Mouse (Mus musculus): ENCODE data around the gene Metrnl.

The Metrnl gene

DNA sequence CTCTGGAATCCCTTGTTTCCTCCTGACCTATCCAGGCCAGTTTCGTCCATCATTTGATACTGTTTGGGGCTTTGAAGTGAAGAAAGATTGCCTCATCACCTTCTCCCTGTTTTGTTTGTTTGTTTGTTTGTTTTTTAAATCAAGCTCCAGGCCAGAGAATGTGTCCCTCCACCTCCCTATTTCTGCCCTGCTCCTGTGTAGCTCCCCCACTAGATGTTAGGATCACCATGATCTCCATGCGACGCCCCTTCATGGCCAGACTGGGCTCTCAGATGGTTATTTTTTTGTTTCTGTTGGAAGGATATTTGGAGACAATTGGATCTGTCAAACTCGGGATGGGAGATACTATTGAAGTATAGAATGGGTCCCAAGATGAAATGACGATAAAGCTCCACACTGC lies at the start of gene Metrnl:
Gene Metrnl (plus strand): TSS at position 301 of the 400 bp plus-strand sequence.
- WGBS = 91% methylated on average over 5 of the region's 5 CpGs

DNA sequence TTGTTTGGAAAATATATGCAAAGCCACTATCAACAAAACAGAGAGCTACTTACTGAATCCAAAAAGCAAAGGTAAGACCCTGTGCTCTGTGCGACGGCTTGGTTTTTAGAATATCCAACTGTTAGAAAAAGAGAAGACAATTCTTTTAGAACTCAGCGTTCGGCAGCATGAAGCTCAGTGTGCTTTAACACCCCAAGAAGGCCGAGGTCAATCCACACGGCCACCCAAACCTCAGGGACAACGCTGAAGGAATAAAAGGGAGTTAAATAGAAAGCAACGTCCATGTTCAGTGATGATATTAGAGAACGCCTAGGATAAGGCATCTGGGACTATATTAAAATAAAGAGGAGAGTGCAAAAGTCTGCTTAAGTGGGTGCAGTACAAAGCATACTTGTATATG lies 49.8 kb upstream of the Metrnl start:
- 97% methylated on average over 9 of the region's 9 CpGs for WGBS

- 92% methylated on average over 5 of the region's 5 CpGs for WGBS
Observed at GRCm38 (mm10) chr11:121651983-121652382, 49.4 kb upstream of the Metrnl start.

DNA sequence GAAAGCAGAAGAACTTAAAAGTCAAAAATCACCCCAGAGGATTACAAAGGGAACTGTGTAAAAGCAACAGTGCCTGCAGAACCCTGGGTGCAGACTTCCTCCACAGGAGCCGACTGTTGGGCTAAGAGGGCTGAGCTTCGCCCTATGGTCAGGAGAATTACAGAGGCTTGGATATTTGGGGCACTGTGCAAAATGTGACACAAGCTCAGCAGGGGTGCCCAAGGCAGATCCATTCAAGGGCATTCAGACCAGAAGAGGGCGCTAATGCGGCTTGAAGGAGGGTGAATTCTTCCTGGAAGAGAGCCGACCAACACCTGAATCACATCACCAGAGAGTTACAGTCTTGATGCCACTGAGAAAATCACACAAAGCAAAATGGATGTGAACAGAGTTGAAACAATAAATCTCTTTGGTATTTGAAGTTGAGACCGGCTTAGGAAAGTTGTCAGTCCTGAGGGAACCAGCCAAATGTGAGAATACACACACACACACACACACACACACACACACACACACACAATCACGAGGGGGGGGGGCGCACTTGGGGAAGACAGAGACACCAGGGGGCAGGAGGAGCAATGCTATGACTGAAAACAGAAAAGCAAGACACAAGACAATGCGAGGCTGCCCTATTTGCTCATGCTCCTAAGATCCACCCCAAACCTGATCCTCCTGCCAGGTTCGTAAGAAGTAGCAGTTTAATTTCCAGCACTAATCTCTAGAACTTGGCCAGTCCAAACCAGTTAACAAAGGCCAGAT lies 48.6 kb upstream of the Metrnl start:
- WGBS = 58% methylated on average over 10 of the region's 10 CpGs

DNA sequence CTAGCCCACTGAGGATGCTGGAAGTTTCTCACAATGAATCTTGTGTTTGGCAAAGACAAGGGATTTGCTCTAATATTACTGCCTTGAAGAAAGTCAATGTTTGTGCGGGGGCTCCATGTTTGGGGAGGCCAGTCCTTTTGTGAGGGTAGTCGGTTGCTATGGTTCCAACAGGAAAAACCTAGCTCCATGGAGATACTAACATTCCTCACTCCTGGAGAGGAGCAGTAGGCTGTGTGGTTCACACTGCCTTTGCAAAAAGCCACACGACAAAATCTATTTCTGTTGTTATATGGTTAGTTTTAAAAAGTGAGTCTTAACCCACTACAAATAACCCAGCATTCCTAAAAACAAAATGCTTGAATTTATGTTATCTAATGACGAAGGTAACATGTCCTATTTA lies 47.7 kb upstream of the Metrnl start:
- 50% methylated on average over 4 of the region's 4 CpGs for WGBS

DNA sequence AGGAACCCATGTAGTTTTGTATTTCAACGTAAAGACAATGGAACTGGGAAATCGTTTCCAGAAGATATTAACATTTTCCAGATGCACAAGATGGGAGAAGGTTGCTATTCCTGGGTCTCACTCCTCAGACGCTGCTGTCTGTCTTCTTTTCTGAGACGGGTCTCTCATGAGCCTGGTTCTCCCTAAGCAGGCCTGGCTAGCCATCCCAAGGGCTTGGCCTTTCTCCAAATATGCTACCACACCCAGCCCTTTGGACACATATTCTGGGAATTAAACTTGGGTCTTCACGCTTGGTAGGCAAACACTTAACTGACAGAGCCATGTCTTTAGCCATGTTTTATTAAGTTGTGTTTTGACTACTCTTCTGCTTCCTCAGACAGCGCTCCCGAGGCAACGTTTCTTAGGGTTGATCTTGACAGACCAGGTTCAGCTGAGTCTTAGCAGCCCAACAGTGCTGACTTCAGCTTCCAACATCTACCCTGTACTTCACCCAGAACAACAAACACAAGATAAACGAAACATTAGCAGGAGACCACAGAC lies 46.9 kb upstream of the Metrnl start:
- WGBS = 62% methylated on average over 9 of the region's 9 CpGs

GRCm38 (mm10) chr11:121655166-121655806 lies 46.1 kb upstream of the Metrnl start:
- WGBS = 53% methylated on average over 6 of the region's 6 CpGs

- WGBS = 88% methylated on average over 6 of the region's 6 CpGs
Observed at GRCm38 (mm10) chr11:121655807-121656511, 45.4 kb upstream of the Metrnl start.

DNA sequence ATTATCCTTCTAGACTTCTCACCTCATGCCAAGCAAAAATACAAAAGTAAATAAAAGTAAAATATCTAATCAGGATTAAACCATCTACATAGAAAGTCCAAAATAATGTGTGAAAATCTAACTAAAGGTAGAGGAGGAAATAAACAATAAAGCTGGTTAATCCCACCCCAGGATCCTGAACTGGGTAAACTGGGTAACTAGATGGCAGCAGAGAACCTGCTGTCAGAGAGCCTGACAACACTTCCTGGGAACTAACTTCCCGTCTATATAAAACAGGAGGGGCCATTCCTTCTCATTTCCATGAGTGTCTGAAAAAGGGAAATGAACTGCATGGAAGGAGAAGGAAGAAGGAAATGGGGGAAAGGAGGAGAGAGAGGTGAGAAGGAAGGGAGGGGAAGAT lies 43.2 kb upstream of the Metrnl start:
- WGBS = 21% methylated on average over 1 of the region's 1 CpGs

DNA sequence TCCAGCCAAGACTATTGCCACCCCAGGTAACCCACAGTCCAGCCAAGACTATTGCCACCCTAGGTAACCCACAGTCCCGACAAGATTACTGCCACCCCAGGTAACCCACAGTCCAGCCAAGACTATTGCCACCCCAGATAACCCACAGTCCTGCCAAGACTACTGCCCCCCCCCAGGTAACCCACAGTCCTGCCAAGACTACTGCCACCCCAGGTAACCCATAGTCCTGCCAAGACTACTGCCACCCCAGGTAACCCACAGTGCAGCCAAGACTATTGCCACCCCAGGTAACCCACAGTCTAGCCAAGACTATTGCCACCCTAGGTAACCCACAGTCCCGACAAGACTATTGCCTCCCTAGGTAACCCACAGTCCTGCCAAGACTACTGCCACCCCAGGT lies 40.7 kb upstream of the Metrnl start:
- WGBS = 94% methylated on average over 2 of the region's 2 CpGs

DNA sequence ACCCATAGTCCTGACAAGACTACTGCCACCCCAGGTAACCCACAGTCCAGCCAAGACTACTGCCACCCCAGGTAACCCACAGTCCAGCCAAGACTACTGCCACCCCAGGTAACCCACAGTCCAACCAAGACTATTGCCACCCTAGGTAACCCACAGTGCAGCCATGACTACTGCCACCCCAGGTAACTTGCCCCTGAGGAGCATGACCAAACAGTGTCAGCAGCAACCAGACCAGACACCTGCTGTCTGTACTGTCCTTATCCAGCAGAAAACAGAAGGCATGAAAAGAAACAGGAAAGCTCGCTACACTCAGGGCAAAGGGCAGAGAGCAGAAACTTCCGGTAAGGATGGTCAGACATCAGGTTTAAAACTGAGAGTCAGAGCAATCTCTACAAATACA lies 40.2 kb upstream of the Metrnl start:
- 68% methylated on average over 2 of the region's 2 CpGs for WGBS

DNA sequence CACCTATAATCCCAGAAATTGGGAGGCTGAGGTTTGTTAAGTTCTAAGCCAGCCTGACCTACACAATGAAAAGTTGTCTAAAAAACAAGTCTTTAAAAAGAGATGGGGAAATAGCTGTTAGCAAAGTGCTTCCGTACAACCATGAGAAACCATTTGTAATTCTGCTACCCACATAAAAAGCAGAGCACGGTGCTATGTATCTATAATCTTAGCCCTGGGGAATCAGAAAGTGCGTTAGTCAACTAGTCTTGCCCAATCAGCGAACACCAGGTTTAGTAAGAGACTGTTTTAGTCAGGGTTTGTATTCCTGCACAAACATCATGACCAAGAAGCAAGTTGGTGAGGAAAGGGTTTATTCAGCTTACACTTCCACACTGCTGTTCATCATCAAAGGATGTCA lies 33.8 kb upstream of the Metrnl start:
- WGBS = 96% methylated on average over 4 of the region's 4 CpGs

GRCm38 (mm10) chr11:121668776-121669175 lies 32.6 kb upstream of the Metrnl start:
- 95% methylated on average over 5 of the region's 5 CpGs for WGBS

DNA sequence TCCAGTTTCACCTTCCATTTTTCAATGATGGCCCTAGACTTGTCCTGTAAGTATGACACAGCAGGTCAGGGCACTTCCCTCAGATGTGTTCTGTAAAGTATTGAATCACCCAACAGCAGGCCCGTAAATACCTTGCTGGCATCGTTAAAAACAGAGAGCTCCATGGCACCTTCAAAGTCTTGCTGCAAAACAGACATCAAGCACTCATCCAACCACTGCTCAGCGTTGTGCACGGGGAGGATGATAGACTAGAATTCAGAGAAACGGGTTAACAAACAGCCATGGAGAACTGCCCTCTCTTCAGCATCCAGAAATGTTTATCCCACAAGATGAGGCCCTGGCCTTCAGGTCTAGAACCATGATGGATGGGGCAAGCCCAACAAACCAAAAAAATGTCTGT lies 30.4 kb upstream of the Metrnl start:
- 92% methylated on average over 5 of the region's 5 CpGs for WGBS

- 2% methylated on average over 22 of the region's 22 CpGs for WGBS
Observed at GRCm38 (mm10) chr11:121672312-121672989, 28.9 kb upstream of the Metrnl start.

DNA sequence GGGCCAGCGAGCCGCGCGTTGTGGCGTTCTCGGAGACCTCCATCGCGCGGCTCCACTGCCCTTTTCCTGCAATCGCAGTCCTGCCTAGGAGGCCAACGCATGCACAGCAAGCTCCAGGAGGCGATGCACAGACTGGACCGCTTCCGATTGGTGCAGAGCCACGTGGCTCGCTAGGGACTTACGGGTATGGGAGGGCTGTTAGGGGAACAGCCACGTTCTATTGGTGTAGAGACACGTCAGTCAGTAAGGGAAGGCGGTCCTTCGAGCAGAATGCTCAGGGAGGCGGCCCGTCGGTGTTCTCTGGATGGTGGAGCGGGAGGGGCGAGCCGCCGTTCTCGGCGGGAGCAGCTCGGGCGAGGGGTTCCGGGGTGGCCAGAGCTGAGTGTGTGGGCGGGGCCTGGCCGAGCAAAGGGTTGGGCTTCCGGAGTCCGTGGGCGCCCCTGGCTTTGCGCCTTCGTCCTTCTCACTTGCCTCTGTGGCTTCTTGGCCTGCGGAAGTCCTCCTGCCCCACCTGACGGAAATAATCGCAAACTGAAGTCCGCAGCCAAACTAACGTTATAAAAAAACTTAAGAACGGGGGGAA lies 28.3 kb upstream of the Metrnl start, which contains the start of gene B3gntl1:
Gene B3gntl1 (minus strand): TSS at position 164 of the 583 bp plus-strand sequence.
- under 1% methylated on average over 46 of the region's 46 CpGs for WGBS

GRCm38 (mm10) chr11:121673629-121674028 lies 27.7 kb upstream of the Metrnl start:
- WGBS = 52% methylated on average over 7 of the region's 7 CpGs

GRCm38 (mm10) chr11:121676836-121677235 lies 24.5 kb upstream of the Metrnl start:
- 95% methylated on average over 2 of the region's 2 CpGs for WGBS

DNA sequence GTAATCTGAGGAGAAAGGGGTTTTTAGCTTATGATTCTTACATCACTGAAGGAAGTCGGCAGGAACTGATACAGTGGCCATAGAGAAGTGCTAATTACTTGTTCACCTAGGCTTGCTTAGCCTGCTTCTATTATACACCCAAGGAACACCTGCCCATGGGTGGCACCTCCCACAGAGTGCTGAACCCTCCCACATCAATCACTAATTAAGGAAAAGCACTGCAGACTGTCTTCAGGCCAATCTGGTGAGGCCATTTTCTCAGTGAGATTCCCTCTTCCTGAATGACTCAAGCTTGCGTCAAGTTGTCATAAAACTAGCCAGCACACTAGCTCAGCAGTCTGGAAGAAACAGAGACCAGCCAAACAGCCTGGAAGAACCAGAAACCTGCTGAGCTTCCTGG lies 21.8 kb upstream of the Metrnl start:
- 58% methylated on average over 2 of the region's 2 CpGs for WGBS

GRCm38 (mm10) chr11:121680750-121681149 lies 20.6 kb upstream of the Metrnl start:
- 81% methylated on average over 5 of the region's 5 CpGs for WGBS

DNA sequence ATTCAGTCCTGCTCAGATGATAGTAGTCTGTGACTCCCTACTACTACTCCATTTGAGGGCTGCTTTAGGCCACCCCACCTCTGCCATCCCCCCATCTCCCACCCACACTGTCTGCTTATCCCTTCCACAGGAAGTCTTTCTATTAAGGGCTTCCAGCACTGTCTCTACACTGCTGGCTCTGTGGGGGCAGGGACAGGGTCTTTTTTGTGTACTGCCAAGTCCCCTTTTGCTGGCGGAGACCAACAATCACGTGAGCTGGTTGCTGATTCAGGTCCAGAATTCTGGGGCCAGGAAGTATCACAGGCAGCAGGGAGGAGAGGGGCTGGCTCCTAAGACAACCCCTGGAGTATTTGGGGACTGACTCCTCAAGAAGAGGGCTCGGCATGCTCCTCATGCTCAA lies 18.1 kb upstream of the Metrnl start:
- whole genome bisulfite sequencing = 64% methylated on average over 3 of the region's 3 CpGs
